Mouse (Mus musculus) spleen, adult 2 months (tissue): ENCODE measurements around the gene Cnr1. TPM values are rescaled to one million over a fixed set of nuclear protein-coding genes. Genes with fewer than 3 reads are reported as not detected.

Experiments used
- DNase-seq, 2 experiments: peaks; one replicate each; pipeline versions ENCODE4 v3.0.0 to v3.0.0-alpha.2; 2012 to 2021; ENCODE audit warnings: low spot score in 2 of 2, low read depth in 1 of 2
- H3K27ac ChIP-seq: fragments of 200-500 bp; 2 replicates; pipeline ENCODE4 v1.5.1; 2012; ENCODE audit warnings: low read length, inconsistent platforms; ENCODE audit not compliant: insufficient read depth
- H3K27me3 ChIP-seq: fragments of 200-500 bp; 2 replicates; pipeline ENCODE4 v1.6.1; 2012; ENCODE audit warnings: mild to moderate bottlenecking, moderate library complexity, low read length, inconsistent platforms; ENCODE audit not compliant: control insufficient read depth, insufficient read depth
- H3K36me3 ChIP-seq: fragments of 200-500 bp; 2 replicates; pipeline ENCODE4 v1.6.1; 2012; ENCODE audit warnings: mild to moderate bottlenecking, low read length, inconsistent platforms; ENCODE audit not compliant: control insufficient read depth, insufficient read depth
- H3K4me1 ChIP-seq: fragments of 200-500 bp; 2 replicates; pipeline ENCODE4 v1.6.1; 2011; ENCODE audit warnings: inconsistent platforms; ENCODE audit not compliant: control insufficient read depth, insufficient read depth, insufficient read length
- H3K4me3 ChIP-seq: fragments of 200-500 bp; 2 replicates; pipeline ENCODE4 v1.5.1; 2011; ENCODE audit warnings: mild to moderate bottlenecking, inconsistent platforms; ENCODE audit not compliant: insufficient read depth, insufficient read length; ENCODE audit errors: extremely low read depth
- CTCF ChIP-seq: fragments of 200-500 bp; IDR thresholded peaks from 2 replicates; pipeline ENCODE4 v1.5.1; 2011; ENCODE audit warnings: mild to moderate bottlenecking, inconsistent platforms; ENCODE audit not compliant: insufficient read depth, insufficient read length, insufficient replicate concordance; ENCODE audit errors: extremely low read depth
- POLR2A ChIP-seq: fragments of 200-500 bp; IDR thresholded peaks from 2 replicates; pipeline ENCODE4 v1.6.1; 2011; ENCODE audit warnings: low read depth, low read length, inconsistent platforms
- WGBS: fragments of 180-500 bp; shearing (Covaris S2); methylation state at CpG from one replicate; pipeline ENCODE4 v1.1.7; 2018; 5-methylcytosine and 5-hydroxymethylcytosine counted together
- polyA plus RNA-seq: library from polyadenylated mRNA; depleted of rRNA; stranded (reverse); fragments of >200 nt; gene quantifications from 2 replicates; pipeline ENCODE4 v1.2.3, GENCODE M21; 2012

Cnr1 gene
- polyA plus RNA-seq, 1 experiment: 0.55 TPM

GRCm38 (mm10) chr4:33895491-33895890, 28.9 kb upstream of the Cnr1 start:
- no peak for TF ChIP-seq CTCF
- no peak for TF ChIP-seq POLR2A
- no peak for DNase-seq
- 93% methylated on average over 2 of the region's 2 CpGs for WGBS

DNA sequence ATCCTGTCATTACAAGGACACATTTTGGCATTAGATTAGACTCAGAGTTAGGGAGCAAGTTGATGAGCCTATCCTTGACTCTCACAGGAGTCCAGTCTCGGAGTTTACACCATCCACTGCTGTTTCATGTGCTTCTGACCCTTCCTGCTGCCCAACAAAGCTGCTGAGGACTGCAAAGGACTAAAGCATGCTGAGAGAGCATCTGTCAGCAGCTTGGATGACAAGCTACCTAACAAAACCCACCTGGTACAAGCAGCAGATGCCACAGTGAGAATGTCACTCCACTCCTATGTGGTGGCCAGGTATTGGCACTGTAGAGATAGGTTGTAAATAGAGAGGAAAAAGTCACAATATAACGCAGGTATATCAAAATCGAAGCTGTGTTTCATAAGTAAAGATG, 22.7 kb upstream of the Cnr1 start:
- Histone ChIP-seq H3K4me3 (no peak overlapping the region), H3K36me3 (no peaks in the 10 kb centered on the region), H3K4me1 (no peaks in the 10 kb centered on the region), H3K27me3 (no peaks in the 10 kb centered on the region), H3K27ac (no peak overlapping the region)
- 84% methylated on average over 3 of the region's 3 CpGs for WGBS
- DNase-seq: no peak
- TF ChIP-seq POLR2A: no peak
- no peak for TF ChIP-seq CTCF

More at GRCm38 (mm10) chr4:33895491-33895890, 28.9 kb upstream of the Cnr1 start:
- H3K27me3 ChIP-seq: no peaks in the 10 kb centered on the region
- no peak overlapping the region for H3K4me3 ChIP-seq
- H3K27ac ChIP-seq: no peak overlapping the region
- H3K4me1 ChIP-seq: no peaks in the 10 kb centered on the region
- no peaks in the 10 kb centered on the region for H3K36me3 ChIP-seq

- H3K36me3 ChIP-seq: no peaks in the 10 kb centered on the region
- WGBS: 60% methylated on average over 1 of the region's 1 CpGs
Observed at GRCm38 (mm10) chr4:33903812-33904340, 20.5 kb upstream of the Cnr1 start.

DNA sequence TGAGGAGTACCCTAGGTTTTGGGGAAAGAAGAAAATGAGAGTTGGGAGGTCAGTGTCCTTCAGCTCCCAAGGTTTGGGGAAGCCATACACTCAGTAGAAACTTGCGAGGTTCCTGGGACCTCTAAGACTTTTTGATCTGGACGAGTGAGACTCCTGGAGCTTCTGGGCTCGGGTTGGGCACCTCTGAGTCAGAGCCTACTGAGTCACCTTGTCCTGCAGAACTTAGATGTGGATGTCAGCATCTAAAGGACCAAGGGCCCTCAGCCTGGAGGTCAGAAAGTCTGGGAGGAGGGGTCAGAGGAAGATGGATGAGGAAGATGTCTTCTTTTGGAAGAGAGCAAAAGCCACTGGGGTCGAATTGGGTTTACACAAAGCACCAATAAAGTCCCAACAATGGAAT, 19.6 kb upstream of the Cnr1 start:
- H3K27me3 ChIP-seq: no peaks in the 10 kb centered on the region
- H3K36me3 ChIP-seq: no peaks in the 10 kb centered on the region
- H3K27ac ChIP-seq: no peak overlapping the region
- H3K4me1 ChIP-seq: no peaks in the 10 kb centered on the region
- H3K4me3 ChIP-seq: no peak overlapping the region
- WGBS: 78% methylated on average over 4 of the region's 4 CpGs
- TF ChIP-seq CTCF: no peak
- no peak for TF ChIP-seq POLR2A
- DNase-seq: no peak

More at GRCm38 (mm10) chr4:33903812-33904340, 20.5 kb upstream of the Cnr1 start:
- Histone ChIP-seq H3K27me3 (no peaks in the 10 kb centered on the region), H3K27ac (no peak overlapping the region), H3K4me1 (no peaks in the 10 kb centered on the region), H3K4me3 (no peak overlapping the region)
- no peak for DNase-seq
- TF ChIP-seq CTCF (no peak), POLR2A (no peak)

DNA sequence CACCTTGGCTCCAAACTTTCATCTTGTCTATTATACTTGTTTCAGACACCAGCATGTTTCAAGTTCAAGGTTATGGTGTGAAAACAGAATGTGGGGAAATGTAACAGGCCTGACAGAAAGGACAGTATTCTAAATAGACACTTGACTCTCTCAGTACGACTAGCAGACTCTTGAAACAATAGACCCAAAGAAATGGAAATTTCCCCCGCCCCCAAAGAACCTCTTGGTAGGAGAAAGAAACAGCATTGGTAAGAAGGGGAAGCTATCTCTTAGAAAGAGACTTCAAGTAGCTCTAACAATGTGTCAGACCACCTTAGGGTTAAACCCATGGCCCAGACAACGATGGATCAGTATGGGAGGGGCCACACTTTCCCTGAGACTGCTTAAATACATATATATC, 15.6 kb upstream of the Cnr1 start:
- Histone ChIP-seq H3K36me3 (no peaks in the 10 kb centered on the region), H3K4me1 (no peaks in the 10 kb centered on the region), H3K27ac (no peak overlapping the region), H3K27me3 (no peaks in the 10 kb centered on the region), H3K4me3 (no peak overlapping the region)
- TF ChIP-seq POLR2A: no peak
- TF ChIP-seq CTCF: no peak
- no peak for DNase-seq
- 74% methylated on average over 3 of the region's 3 CpGs for WGBS

DNA sequence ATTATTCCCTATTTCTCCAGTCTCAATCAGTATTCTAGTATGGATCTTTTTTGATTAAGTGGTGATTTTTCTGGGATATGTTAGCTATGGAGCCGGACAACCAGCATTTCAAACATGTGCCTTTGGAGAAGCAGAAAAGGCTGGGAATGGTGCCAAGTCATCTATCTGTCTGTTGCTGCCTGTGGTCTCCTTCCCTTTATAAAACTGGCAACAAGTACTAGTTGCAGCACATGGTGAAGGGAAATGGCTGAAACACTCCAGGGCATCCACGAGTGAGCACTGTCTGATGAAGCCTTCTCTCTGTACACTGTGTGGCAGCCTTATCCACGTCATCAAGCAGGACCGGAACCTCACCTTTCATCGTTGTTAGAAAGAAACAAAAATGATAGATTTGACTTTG, 8.7 kb upstream of the Cnr1 start:
- H3K27ac ChIP-seq: no peak overlapping the region
- 78% methylated on average over 5 of the region's 5 CpGs for WGBS
- TF ChIP-seq POLR2A (no peak), CTCF (no peak)
- H3K27me3 ChIP-seq: no peaks in the 10 kb centered on the region
- no peak for DNase-seq
- H3K4me1 ChIP-seq: no peaks in the 10 kb centered on the region
- H3K36me3 ChIP-seq: no peaks in the 10 kb centered on the region
- H3K4me3 ChIP-seq: no peak overlapping the region

- DNase-seq: no peak
- Histone ChIP-seq H3K27me3 (peaks cover 15% of the 10 kb centered on the region), H3K36me3 (no peaks in the 10 kb centered on the region), H3K4me1 (no peaks in the 10 kb centered on the region; the same call in 1 of the 2 replicates), H3K4me3 (no peak overlapping the region), H3K27ac (no peak overlapping the region)
- 54% methylated on average over 5 of the region's 5 CpGs for WGBS
- TF ChIP-seq POLR2A (no peak), CTCF (no peak)
Observed at GRCm38 (mm10) chr4:33920807-33921206, 3.6 kb upstream of the Cnr1 start.
